ENCODE assay signal across 19 mouse cellular contexts in the genomic region with DNA sequence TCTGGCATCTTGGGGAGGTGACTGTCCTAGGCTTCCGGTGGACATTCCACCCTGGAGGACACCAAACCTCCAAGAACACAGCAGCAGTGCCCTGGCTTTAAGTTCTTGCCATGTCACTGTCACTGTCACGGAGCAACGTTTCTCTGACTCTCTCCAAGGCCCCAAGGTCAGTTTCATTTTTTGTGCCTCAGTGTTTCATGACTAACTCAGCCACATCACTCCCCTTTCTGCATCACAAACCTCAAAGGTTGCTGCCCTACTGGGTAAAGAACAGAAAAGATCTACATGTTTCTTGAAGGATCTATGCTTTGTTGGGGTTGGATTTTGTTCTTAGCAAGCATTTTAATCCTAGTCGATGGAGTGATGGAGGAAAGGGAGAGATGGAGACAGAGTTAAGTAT.
"Had no signal": no experiment of that assay in that cellular context is flagged by ENCODE, and none has a peak within 500 bp of the region (broad histone marks: within the 10 kb centered on the region; RNA-seq: fewer than 3 reads in every experiment).

No protein-coding gene starts in this region.

- ATAC-seq: liver, postnatal 0 days; midbrain, embryonic 13.5 days; midbrain, embryonic 15.5 days had no signal

- H3K36me3 ChIP-seq: lung, embryonic 15.5 days; midbrain, embryonic 13.5 days; midbrain, embryonic 15.5 days; neural tube, embryonic 13.5 days; neural tube, embryonic 15.5 days had no signal

- H3K9ac ChIP-seq: liver, postnatal 0 days; lung, embryonic 15.5 days; midbrain, embryonic 13.5 days; midbrain, embryonic 15.5 days; neural tube, embryonic 13.5 days; neural tube, embryonic 15.5 days had no signal

- H3K4me3 ChIP-seq: lung, embryonic 15.5 days; midbrain, embryonic 13.5 days; midbrain, embryonic 15.5 days; neural tube, embryonic 13.5 days; neural tube, embryonic 15.5 days had no signal

- H3K9me3 ChIP-seq: lung, embryonic 15.5 days; midbrain, embryonic 13.5 days; midbrain, embryonic 15.5 days; neural tube, embryonic 13.5 days; neural tube, embryonic 15.5 days had no signal

- H3K4me1 ChIP-seq: neural tube, embryonic 13.5 days; neural tube, embryonic 15.5 days had no signal

- DNase-seq: liver, postnatal 0 days; lung, adult 2 months; lung, postnatal 14 days; lung, postnatal 36 days; retina, postnatal 1 day; right cerebral cortex, adult 18-20 months; right cerebral cortex, postnatal 25 days; right cerebral cortex, postnatal 4 days; spleen, adult 18-20 months; thymus, adult 18-20 months; thymus, postnatal 14 days; thymus, postnatal 36 days had no signal

- H3K27ac ChIP-seq: lung, embryonic 15.5 days; macrophage; midbrain, embryonic 13.5 days; midbrain, embryonic 15.5 days; neural tube, embryonic 13.5 days; neural tube, embryonic 15.5 days had no signal

- H3K27me3 ChIP-seq: lung, embryonic 15.5 days; midbrain, embryonic 13.5 days; midbrain, embryonic 15.5 days; neural tube, embryonic 13.5 days; neural tube, embryonic 15.5 days had no signal

- H3K4me2 ChIP-seq: lung, embryonic 15.5 days; midbrain, embryonic 11.5 days; midbrain, embryonic 13.5 days; midbrain, embryonic 15.5 days; neural tube, embryonic 13.5 days; neural tube, embryonic 15.5 days had no signal
